Mouse (Mus musculus) megakaryocyte, embryonic 14.5 days (primary cell): ENCODE results near the gene Fignl2. TPM values are rescaled to one million over a fixed set of nuclear protein-coding genes. Genes with fewer than 3 reads are reported as not detected.

ENCODE experiments used
- H3K27me3 ChIP-seq: replicated peaks from 2 replicates; pipeline ENCODE3; 2012; ENCODE audit warnings: inconsistent platforms
- H3K36me3 ChIP-seq: replicated peaks from 2 replicates; pipeline ENCODE3; 2012; ENCODE audit warnings: low read length, inconsistent platforms, mixed read lengths
- H3K4me1 ChIP-seq: 2 replicates; pipeline ENCODE4 v1.6.1; 2012; ENCODE audit warnings: inconsistent platforms
- H3K4me3 ChIP-seq: replicated peaks from 2 replicates; pipeline ENCODE3; 2012; ENCODE audit warnings: moderate library complexity, mild to moderate bottlenecking, inconsistent platforms
- H3K9me3 ChIP-seq: 2 replicates; pipeline ENCODE4 v1.6.1; 2012; ENCODE audit warnings: inconsistent platforms
- FLI1 ChIP-seq: IDR thresholded peaks from 2 replicates; pipeline ENCODE4 v1.6.1; 2012; ENCODE audit warnings: low read length, inconsistent platforms, mixed read lengths
- GATA1 ChIP-seq: IDR thresholded peaks from 3 replicates; pipeline ENCODE4 v1.6.1; 2012; ENCODE audit warnings: mixed read lengths, low read length, inconsistent platforms, borderline replicate concordance
- polyA plus RNA-seq: library from polyadenylated mRNA; stranded (reverse); fragments of >175 nt; gene quantifications from 2 replicates; pipeline ENCODE4 v1.2.3, GENCODE M21; 2012; ENCODE audit warnings: low replicate concordance; ENCODE audit not compliant: insufficient read depth

Gene Fignl2
- polyA plus RNA-seq, 1 experiment: 0.94 TPM

DNA sequence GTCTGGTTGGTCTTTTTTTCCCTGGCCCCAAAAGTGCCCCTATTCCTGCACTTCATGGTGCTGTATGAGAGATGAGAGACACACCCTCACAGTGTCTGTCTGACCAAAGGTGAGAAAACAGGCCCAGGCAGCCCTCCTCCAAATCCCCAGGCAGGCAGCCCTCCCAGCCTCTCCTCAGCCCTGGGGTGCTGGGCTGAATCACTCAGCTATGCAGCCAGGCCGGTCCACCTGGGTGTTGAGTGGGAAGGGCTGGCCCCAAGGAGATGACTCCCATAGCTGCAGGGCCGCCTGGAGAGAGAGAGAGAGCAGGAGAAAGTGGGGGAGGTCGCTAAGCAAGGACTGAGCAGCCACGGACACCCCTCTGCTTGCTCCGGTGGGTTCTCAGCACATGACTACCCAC lies 7.6 kb downstream of the Fignl2 start:
- Histone ChIP-seq H3K36me3 (no peaks in the 10 kb centered on the region), H3K4me1 (no peaks in the 10 kb centered on the region), H3K27me3 (peaks cover 95% of the 10 kb centered on the region), H3K4me3 (no peak overlapping the region), H3K9me3 (no peaks in the 10 kb centered on the region)
- TF ChIP-seq FLI1: no peak
- TF ChIP-seq GATA1: no peak

DNA sequence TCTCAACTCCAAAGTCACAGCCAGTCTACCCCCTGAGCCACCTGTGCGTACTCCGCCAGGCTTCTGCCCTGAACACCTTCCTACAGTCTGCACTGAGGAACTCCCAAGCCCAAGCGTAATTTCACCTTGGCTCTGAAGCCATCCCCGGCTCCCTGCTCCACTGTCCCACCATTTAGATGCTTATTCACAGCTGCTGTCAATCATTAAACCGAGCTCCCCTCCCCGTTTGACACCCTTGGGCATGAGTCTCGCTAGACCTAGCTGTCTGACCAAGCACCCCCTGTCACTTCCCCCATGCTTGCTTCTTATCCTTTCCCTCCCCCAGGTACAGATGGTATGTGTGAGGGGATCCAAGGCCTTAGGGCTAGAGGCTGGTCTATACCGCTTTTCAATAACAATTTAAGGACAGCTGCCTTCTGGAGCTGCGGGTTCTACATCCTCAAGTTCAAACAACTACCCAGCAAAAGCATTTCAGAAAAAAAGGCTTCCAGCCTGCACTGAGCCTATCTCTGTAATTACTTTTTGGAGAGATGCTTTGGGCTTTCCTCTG lies 8.7 kb downstream of the Fignl2 start:
- H3K9me3 ChIP-seq: no peaks in the 10 kb centered on the region
- no peaks in the 10 kb centered on the region for H3K36me3 ChIP-seq

DNA sequence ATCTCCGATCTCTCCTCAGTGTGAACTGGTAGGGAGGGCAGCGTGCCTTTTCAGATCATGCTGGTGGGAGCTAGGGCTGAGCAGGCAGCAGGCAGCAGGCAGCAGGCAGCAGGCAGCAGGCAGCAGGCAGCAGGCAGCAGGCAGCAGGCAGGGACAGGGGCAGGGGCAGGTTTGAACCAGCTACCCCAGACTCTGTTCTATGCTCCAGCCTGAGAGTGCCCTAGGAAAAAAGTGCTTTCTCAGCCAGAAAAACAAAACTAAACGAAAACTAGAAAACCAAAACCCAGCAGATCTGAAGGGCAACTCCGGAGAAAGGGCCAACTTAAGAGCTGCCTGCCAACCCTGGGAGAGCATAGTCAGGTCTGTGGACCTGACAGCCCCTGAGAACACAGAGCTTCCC lies 9.7 kb downstream of the Fignl2 start:
- peaks cover 92% of the 10 kb centered on the region for H3K27me3 ChIP-seq
- no peak overlapping the region for H3K4me3 ChIP-seq
- H3K36me3 ChIP-seq: no peaks in the 10 kb centered on the region
- no peaks in the 10 kb centered on the region for H3K9me3 ChIP-seq
- H3K4me1 ChIP-seq: no peaks in the 10 kb centered on the region; the same call in 1 of the 2 replicates
- no peak for TF ChIP-seq FLI1
- TF ChIP-seq GATA1: no peak

More for the DNA sequence above, 8.7 kb downstream of the Fignl2 start:
- no peaks in the 10 kb centered on the region for H3K4me1 ChIP-seq
- H3K27me3 ChIP-seq: peaks cover 95% of the 10 kb centered on the region
- TF ChIP-seq FLI1: no peak
- no peak for TF ChIP-seq GATA1
- H3K4me3 ChIP-seq: no peak overlapping the region

DNA sequence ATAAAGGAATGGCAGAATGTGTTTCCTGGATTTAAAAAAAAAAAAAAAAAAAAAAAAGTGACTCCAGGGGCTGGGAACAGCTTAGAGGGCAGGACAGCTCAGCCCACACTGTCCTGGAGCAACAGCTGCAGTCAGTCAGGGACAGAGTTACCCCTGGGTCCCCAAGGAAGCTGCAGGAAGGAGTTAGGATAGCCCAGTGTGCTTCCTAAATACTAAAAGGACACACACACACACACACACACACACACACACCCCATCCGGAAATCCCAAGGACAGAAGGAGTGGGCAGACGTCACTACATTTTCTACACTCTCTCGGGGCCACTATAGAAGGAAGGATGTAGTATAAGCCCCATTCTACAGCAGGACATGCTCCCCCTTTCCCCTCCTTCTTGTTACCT lies 10.3 kb downstream of the Fignl2 start:
- H3K4me3 ChIP-seq: no peak overlapping the region
- no peaks in the 10 kb centered on the region; the same call in 1 of the 2 replicates for H3K4me1 ChIP-seq
- no peaks in the 10 kb centered on the region for H3K36me3 ChIP-seq
- peaks cover 92% of the 10 kb centered on the region for H3K27me3 ChIP-seq
- TF ChIP-seq GATA1 (no peak), FLI1 (no peak)
- H3K9me3 ChIP-seq: no peaks in the 10 kb centered on the region

DNA sequence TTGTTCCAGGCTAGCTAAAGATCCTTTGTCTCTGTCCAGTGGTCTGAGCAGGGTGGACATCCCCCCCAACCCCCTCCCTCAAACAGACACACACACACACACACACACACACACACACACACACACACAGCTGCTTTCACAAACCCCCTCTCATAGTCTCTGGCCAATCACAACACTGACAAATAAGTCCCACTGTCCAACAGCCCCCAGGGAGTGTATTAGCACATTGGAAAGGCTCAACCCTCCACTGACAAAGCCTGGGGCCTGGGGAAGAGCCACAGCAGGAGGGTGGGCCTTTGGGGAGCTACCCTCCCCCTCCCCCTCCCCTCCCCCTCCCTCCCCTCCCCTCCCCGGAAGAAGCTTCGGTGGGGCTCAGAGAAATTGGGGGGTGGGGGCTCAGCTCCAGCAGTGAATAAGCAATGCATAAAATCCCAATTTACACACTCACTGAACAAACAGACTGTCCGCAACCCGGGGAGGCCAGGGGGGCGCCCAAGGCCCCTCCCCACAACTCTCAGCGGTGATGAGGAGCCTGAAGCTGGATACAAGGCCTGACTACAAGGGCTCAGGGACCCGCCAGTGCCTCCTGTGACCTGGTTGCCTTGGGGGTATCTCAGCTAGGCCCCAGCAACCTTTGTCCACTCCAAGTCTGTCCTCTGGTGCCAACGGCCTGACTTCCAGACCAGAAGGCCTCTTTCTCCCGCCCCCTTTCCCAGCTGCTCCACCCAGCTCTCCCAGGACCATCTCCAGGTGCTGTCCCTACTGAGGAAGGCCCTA lies 11.3 kb downstream of the Fignl2 start:
- Histone ChIP-seq H3K9me3 (no peaks in the 10 kb centered on the region), H3K4me1 (no peaks in the 10 kb centered on the region; the same call in 1 of the 2 replicates), H3K27me3 (peaks cover 92% of the 10 kb centered on the region), H3K36me3 (no peaks in the 10 kb centered on the region), H3K4me3 (no peak overlapping the region)
- TF ChIP-seq FLI1 (no peak), GATA1 (no peak)

DNA sequence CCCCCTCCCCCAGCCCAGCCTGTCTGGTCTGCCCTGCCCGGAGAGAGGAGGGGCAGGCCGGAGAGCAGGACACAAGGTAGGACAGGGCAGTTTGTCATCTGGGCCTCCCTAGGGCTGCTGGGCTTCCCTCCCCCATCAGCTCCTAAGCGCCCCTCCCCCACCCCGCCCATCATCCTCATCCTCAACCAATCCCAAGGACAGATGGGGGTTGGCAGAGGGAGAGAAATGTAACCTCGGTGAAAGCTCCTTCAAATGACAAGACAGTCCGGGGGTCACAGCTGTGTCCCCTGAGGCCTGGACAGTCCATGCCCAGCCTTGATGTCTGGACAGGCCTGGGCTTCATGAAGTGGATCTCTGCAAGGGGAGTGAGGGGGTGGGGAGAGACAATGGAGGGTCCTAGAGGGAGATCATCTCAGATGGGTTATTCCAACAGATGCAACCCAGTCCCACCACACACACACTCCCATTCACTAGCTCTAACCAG lies 12.0 kb downstream of the Fignl2 start:
- TF ChIP-seq GATA1 (no peak), FLI1 (no peak)
- Histone ChIP-seq H3K9me3 (no peaks in the 10 kb centered on the region), H3K36me3 (no peaks in the 10 kb centered on the region), H3K4me3 (no peak overlapping the region), H3K4me1 (no peaks in the 10 kb centered on the region; the same call in 1 of the 2 replicates), H3K27me3 (peaks cover 92% of the 10 kb centered on the region)

DNA sequence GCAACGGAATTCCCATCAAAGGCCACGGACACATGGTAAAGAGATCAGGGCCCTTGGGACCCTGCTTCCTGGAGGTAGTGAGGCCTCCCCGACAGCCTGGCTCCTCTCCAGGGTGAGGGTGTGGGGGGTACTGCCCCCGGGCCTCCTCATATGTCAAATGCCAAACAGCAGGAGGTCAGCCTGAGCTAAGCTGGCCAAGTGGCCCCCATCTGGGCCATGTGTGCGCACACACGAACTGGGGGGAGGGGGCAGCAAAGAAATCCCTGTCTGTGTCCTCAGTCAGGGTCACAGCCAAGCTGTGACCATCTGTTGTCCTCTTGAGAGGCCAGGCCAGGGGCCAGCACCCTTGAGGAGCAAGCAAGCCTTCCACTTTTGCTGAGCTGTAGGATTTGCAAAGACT lies 13.3 kb downstream of the Fignl2 start:
- no peaks in the 10 kb centered on the region for H3K36me3 ChIP-seq
- TF ChIP-seq FLI1 (no peak), GATA1 (no peak)
- no peaks in the 10 kb centered on the region for H3K9me3 ChIP-seq
- peaks cover 91% of the 10 kb centered on the region for H3K27me3 ChIP-seq
- H3K4me1 ChIP-seq: no peaks in the 10 kb centered on the region; the same call in 1 of the 2 replicates
- no peak overlapping the region for H3K4me3 ChIP-seq

DNA sequence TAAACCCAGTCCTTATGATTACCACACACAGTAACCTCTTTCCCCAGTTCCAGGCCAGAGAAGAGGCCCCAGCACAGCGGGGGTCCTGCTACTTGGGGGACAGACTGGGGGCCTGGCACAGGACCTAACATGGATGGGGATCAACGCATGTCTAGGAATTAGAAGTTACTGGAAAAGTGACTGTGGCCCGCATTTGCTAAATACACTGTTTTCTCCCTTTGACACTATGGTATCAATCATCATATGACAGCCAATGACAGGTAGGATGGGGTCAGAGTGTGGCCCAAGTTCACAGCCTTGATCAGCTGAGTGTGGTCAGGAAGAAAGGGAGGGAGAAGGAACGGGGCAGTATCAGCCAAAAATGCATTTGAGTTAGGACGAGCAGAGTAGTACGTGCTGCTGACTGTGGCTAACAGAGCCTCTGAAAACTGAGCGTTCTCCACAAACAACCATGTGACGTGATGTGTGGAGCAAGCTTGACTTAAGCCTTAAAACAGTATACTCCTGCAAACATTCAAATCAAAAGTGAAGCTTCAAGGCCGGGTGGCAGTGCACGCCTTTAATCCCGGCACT lies 18.0 kb downstream of the Fignl2 start:
- Histone ChIP-seq H3K36me3 (no peaks in the 10 kb centered on the region), H3K4me1 (no peaks in the 10 kb centered on the region; the same call in 1 of the 2 replicates), H3K4me3 (no peak overlapping the region), H3K9me3 (no peaks in the 10 kb centered on the region), H3K27me3 (peaks cover 93% of the 10 kb centered on the region)
- TF ChIP-seq FLI1: no peak
- no peak for TF ChIP-seq GATA1

DNA sequence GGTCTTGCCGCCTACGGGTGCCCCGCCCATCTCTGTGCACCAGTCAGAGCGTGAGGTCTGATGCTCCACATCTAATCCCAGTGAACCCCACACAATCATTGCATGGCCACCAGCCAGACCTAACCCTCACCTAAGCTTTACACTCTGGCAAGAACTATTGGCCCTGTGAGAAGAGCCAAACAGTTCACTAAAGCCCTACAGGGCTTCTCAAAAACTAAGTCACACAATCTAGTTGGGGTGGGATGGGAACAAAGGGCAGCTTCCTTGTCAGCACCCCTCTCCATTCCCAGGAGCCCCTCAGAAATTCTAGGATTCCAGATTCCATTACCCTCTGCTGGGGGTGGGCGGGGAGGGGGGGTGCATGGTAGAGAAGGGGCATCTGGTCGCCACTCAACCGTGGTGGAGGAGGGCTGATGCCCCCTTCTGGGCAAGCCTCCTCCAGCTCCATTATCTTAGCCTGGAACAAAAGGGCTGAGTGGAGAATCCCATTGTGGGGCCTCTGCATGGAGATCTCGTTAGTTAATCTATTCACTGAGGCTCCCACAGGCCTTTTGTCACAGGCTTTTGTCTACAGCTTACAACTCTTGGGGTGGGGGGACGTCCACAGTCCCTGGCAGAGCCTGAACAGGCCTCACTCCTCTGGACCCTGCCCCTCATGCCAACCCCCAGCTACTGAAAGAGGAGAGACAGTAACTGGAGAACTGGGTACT lies 18.6 kb downstream of the Fignl2 start:
- Histone ChIP-seq H3K27me3 (peaks cover 92% of the 10 kb centered on the region), H3K4me1 (no peaks in the 10 kb centered on the region; the same call in 1 of the 2 replicates), H3K4me3 (no peak overlapping the region), H3K9me3 (no peaks in the 10 kb centered on the region), H3K36me3 (no peaks in the 10 kb centered on the region)
- TF ChIP-seq GATA1: no peak
- TF ChIP-seq FLI1: no peak
